Mouse (Mus musculus) olfactory bulb, adult 2 months (tissue): ENCODE measurements around the gene Mettl21e.

Source experiments
- CTCF ChIP-seq: fragments of 200-500 bp; IDR thresholded peaks from 2 replicates; pipeline ENCODE4 v1.5.1; 2012; ENCODE audit warnings: low read depth, mild to moderate bottlenecking, low read length, moderate library complexity; ENCODE audit not compliant: insufficient read depth
- POLR2A ChIP-seq: fragments of 200-500 bp; IDR thresholded peaks from 2 replicates; pipeline ENCODE4 v1.6.1; 2012; ENCODE audit warnings: mild to moderate bottlenecking, low read depth, low read length, moderate library complexity; ENCODE audit not compliant: insufficient read depth

GRCm38 (mm10) chr1:44218876-44219275 lies at the start of gene Mettl21e:
- no peak for TF ChIP-seq CTCF
- no peak for TF ChIP-seq POLR2A
